Mouse (Mus musculus) kidney, adult 9 months (tissue): ENCODE measurements at regions not wholly inside any gene's neighbourhood (a gene's known extent, or its start where the extent isn't known, plus 50 kb on each side); places are given as distances from the start of the nearest gene placed in this dataset.
"Not testable (repeated sequence)": the region's sequence is repeated elsewhere in the genome, so short reads cannot be mapped to it uniquely, and the experiment has no call there.

Source experiments
- DNase-seq: peaks from one replicate; pipeline ENCODE4 v3.0.0; 2022

DNA sequence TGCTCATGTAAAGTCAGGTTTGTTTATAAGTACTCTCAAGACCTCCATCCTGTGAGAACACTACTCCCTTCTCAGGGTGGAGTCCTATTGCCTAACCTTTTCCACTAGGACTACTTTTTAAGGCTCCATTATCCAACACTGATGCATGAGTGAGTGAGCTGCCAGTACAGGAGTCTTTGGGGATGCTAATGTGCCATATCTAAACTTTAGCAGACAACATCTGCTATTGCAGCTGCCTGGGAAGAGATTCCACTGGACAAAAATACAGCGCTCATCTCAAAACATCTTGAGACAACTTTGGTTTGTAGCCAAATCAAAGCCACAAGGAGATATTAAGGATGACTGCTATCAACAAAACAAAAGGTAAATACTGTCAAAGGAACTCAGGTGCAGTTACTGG is 52.3 kb upstream of the Gm10985 start:
- no peak for DNase-seq

DNA sequence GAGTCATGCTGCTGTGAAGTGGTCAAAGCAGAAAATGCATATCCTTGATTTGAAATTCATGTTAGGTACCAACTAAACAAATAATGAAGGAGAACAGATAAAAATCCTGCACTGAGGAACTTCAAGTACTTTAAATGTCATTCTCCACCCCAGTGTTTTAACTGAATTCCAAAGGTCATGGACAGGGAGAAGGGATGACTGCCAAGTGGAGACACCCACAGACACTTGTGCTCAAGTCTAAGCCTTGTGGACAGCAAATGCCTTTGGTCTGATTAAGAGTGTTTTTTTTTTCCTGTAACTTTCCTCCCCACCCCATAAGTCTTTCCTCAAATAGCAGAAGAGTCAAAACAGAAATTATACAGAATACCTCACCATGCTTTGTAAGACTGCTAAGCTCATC is 55.2 kb upstream of the Gm10985 start:
- DNase-seq = peak; percentile 60

DNA sequence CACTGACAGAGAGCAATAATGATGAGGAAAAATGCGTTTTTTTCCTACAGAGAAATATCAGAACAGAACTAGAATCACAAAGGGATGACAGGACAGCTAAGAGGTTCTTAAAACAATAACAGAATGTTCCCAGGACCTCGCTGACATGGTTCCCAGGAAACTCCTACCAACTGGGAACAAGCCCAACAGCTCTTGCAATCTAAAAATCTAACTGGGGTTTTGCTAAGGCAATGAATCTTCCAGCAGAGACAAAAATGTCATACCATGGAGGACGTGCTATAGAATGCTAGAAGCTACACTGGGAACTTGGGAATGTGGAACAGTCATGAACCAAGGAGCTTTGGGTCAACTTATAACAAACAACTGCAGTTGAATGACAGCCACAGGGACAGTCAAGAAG is 59.7 kb upstream of the Gm10985 start:
- DNase-seq = no peak

DNA sequence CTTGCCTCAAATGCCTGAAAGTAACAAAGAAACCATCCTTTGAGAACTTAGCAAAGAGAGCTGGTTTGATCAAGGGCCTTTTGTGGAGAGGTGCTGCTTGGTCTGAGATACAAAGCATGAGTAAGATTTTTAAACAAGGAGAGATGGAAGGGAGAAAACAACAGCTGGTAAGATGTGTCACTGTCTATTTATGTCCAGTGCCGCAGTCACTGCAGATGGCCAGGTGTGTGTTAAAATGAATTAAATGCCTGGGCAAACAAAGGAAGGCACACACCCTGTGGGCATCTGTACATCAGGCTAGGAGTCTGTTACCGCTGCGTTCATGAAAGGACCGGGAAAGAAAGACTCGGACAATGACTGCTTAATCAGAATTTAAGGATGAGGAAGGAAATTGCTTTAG is 68.2 kb upstream of the Gm10985 start:
- no peak for DNase-seq

DNA sequence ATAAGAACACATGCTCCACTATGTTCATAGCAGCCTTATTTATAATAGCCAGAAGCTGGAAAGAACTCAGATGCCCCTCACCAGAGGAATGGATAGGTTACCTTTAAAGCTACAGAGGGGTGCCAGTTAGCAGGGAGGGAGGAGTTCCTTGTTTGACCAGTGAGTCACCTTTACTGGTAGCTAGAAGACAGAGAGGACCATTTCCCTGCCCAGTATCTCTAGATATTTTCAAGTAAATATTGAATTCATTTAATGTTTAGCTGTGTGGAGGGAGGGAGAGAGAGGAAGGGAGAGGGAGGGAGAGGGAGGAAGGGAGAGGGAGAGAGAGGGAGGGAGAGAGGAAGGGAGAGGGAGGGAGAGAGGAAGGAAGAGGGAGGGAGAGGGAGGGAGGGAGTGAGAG is 77.3 kb upstream of the Gm10985 start:
- DNase-seq = no peak

DNA sequence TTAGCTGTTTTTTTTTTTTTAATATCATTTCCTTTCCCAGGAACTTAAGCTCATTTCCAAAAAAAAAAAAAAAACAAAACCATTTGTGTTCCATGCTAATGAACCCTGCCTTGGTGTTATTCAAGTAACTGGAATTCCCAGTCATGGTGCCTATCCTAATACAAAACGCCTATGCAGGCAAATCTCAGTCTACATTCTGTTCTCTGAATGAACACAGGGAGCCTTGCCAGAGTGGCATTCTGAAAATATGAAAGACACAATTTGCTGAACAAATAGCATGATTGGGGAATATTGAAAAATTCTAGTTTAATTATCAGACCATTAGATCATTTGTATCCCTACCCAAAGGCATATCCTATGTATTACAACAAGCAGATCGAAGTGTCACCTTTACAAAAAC is 80.9 kb upstream of the Gm10985 start:
- DNase-seq = no peak

DNA sequence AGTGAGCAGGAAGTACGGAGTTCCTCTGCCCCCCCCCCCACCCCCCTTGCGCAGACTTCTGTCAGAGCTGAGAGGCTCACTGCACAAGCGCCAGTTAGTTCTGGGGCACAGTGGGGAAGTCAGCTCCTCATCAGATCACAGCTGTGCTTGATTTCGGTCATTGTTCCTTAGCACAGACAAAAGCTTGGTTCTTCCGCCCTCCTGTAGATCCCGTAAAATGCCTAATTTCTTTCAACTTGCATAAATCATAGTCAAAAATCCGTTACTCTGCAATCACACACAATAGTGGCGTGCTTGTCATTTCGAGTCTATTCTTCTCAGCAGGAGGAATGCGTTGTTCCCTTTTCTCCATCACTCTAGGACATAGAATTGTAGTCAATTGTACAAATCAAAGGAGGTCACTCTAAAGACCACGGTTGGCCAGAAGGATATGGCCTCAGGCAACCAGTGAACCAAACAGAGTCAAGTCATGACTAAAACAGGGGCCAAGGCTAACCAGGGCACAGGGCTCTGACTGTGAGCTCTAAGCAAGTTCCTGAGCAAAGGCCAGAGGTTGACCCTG is 83.3 kb upstream of the Gm10985 start:
- peak; percentile 10 for DNase-seq

DNA sequence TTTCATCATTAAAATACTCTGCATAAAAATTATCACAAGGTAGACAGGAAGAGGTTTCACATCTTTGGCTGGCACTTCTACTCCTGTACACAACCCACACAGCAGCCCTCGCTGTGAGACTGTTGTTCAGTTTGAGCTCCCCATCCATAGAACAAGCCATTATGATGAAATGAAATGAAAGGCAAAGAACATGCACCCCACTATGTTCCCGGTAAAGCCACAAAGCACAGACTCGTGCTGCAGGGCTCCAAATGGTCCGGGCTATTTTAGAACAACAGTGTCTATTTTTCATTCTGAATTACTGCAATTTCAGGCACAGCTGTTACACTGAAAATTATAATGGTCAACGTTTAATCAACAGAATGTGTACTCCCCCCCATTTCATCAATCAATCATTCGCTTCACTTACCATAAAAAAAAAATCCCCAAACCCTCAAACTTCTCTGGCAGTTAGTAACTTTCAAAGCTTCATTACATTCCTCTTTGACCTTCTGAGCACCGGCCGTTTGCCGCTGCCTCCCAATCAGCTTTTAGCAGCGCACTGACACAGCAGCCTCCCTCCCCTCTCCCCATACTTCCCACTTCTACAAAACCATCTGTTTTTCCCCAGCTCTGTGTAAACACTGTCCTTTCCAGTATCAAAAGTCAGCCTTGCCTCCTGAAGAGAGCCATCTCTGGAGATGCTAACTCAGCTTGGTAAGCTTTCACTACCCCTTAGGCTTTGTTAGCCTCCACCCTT is 88.6 kb upstream of the Gm10985 start:
- no peak for DNase-seq

DNA sequence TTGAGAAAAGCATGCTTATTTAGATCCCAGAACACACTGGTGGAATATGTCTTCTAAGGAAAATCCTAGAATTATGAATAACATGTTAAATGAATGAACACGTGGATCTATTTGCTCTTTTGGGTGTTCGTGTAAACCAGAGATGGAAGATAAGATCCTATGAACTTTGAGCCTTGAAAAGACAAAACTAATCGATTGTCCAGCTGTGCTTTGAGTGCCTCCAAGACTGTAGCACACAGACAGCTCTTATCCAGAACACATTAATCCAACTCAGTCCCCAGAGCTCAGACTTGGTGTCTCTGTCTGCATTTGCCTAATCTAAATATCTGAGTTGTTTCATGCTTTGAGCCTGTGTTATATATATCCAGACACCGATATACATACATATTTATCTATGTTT is 80.0 kb upstream of the Frem2 start:
- no peak for DNase-seq

DNA sequence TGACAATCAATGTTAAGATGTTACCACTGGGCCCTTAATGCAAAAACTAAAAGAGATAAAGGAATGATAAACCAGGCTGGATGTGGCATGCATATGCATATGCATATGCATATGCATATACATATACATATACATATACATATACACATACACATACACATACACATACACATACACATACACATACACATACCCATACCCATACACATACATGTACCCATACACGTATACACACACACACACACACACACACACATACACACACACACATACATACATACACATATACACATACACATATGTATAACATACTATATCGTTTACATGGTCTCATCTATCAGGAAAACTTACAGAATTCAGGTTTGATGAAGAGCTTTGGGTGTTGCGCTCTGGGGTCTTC is 78.5 kb upstream of the Frem2 start:
- DNase-seq = not testable (repeated sequence)

DNA sequence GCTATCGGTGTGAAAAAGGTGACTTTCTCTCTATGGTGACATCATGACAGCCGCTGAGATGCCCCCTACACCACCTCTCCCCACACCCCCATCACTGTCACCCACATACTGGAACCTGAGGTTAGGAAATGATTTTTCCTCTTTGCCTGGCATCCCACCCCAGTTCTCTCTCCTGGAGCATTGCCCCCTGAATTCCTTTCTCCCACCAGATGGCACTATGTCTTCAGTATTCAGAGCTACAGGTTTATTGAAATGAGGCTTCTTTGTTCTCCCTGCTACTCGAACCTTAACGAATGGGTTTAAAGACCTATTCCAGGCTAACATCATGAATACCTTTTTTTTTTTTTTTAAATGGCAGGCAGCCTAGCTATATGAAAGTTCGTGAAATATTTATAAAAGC is 78.0 kb upstream of the Frem2 start:
- DNase-seq = peak; percentile 13

DNA sequence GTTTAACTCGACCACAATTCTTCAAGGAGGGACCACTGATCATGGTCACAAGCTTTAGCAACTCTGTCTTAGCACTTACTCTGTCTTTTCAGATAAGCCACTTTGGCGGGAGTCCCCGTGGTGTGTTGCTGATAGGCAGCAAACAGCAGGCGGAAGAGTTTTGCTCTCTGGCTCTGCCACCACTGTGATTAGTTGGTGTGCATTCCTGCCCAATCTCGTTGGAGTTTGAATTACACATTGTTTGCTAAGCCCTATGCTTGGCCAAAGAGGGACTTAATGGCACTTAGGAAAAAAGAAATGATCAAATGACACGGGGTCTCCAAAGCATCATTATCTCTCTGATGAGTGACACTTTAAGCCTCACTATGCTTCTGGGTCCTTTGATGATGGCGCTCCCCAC is 73.3 kb upstream of the Frem2 start:
- DNase-seq = no peak

DNA sequence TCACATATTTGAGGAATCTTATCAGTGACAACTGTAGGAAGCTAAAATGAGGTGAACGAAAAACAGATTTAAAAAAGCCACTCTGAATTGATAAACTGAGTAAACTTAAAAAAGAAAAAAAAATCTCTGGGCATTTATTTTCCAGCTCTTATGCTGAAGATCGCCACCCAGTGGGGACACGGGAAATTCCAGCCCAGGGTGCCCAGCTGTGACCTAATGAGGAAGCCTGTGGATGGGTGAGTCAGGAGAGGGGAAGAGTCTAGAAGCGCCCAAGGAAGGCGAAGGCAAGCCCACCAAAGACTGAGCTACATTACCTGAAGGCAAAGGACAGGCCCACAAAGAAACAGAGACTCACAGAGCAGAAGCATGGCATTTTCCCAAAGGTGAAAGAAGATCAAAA is 72.7 kb upstream of the Frem2 start:
- DNase-seq = peak; percentile 60

DNA sequence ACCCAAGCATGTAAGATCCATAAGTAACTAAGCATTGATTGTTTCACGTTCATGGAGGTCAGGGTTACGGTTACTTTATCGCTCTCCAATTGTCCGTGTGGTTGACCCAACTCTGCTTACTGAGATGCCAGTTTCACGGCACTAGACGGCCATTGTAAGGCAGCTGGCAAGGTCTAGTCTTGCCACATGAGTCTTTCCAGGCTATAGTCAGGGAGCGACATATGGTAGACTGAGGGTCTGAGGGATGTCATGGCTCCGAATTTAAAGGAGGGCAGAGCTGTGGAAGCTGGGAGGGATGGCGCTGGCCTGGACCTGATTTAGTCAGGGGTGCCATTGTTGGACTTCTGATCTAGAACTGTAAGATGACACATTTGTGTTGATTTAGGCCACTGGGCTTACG is 72.0 kb upstream of the Frem2 start:
- no peak for DNase-seq

DNA sequence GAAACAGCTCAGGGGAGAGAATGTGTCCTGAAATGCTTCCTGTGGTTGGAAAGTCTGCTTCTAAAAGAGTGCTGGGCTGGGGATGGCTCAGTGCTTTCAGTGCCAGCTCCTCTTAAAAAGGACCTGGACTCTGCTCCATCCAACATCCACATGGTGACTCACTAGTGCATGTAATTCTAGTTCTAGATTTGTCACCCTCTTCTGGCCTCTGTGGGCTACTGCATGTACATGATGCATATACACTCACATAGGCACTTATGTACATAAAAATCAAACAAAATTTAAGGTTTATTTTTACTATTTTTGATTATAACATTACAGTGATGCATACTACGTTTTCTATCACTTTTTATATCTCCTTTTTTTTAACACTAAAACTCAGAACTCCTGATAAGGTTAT is 70.6 kb upstream of the Frem2 start:
- DNase-seq = no peak

DNA sequence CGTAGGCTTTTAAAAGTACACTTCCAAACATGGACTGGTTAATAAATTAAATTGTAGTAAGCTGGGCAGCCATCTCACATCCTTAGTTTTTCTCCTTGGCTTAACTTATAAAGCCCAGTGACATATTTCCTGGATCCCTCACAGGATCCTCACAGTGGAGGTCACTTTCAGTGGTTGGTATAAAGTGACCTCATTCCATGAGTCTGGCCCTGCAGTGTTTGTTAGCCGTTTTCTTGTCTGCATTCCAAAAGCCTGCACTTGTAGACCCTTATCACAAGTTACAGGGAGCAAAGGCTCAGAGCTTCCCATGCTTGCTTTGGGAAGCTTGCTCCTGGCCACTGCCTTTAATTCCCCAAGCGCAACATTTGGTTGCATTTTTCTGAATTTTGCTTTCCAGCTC is 49.9 kb upstream of the Frem2 start:
- peak; percentile 75 for DNase-seq
